Mouse (Mus musculus) kidney, postnatal 10 days (tissue): Measurements from ENCODE around the gene Ammecr1.

Source experiments
- DNase-seq: peaks from one replicate; pipeline ENCODE4 v3.0.0; 2021; ENCODE audit warnings: mixed read lengths

The Ammecr1 gene

DNA sequence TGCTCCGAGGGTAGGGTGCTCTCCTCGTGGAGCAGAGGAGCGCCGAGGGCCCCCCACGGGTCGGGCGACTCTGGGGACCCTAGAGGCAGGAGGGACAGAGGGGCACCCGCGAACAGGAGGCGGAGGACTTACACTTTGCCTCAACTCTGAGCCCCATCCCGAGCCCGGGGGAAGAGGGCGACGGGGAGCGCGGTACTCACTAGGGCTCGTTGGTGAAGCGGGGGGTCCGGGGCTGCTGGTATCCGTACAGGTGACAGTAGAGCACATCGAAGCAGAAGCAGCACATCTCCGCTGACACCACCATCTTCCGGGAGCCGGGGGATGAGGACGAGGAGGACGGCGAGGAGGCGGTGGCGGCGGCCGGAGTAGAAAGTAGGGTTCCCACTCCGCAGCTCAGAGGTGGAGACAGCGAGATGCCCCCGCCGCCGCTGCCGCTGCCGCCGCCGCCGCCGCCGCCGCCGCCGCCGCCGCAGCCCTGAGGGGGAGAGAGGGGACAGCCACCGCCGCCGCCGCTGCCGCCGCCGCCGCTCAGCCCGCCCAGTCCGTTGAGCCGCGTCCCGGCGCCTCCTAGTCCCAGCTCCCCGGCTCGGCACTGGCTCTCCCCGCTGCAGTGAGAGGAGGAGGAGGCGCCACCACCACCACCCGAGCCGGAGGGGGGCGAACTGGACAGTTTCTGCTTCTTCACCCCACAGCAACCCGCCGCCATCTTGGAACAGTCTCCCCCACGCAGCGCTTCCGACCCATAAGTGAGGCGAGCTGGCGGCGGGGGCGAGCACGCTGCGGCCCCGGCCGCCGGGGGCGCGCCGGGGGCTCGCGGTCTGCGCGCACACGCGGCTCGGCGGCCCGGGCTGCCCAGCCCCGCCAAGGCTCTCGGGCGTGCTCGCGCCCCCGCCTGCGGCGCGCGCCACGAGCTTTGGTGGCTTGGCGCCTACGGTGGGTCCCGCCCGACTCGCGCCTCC lies at the start of gene Ammecr1:
Gene Ammecr1, minus strand, starts transcription at position 721 of the 959 bp plus-strand sequence.
- DNase-seq: peak; percentile 85

DNA sequence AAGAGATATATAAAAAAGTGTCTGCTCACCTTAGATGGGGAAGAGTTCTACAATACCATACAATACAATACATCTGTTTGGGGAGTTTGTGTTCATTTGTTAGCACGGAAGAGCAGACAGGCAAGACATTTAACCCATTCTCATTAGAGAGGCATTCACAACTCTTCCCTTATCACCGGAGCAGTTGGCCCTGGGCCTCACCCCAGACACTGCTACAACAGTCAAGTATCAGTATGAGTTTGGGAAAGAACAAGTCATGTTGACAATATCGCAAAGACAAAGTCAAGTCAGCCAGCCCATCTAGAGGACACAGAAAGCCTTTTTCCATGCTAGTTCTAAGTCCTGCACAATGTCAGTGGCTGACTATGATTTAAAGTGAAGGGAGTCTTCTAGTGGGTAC lies 47.6 kb upstream of the Ammecr1 start:
- DNase-seq: no peak

DNA sequence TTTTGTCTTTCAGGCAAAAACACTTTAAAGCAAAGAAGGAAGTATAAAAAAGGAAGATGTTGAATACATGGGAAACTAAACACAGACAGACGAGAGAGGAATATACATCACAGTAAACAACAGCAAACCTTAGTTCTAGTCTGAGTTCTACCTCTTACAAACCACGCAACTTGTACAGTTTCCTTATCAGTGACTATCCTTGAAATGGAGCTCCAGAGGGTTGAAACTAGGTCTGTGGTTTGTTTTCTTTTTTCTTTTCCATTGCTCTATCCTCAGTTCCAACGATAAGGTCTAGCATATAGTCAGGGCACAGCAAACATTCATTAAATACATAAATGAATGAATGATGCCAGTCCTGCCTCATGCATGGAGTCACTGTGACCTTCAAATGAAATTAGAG lies 45.8 kb upstream of the Ammecr1 start:
- no peak for DNase-seq

DNA sequence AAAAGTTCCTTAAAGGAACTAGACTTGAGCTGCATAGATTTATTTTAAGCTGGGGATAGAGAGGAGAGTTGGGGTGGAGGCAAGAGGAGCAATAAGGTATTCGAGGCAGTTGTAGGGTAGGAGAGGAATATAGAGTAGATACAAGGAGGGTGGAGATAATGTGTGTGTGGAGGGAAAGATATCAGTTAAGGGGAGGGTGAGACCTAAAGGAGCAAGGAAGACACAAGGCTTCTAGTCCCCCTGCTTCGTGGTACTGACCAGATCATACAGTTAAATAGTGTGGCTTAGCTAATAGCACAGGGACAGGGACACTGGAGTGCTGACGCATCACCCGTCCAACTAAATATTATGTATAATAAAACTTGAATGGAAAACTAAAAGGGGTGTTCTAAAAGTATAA lies 45.3 kb upstream of the Ammecr1 start:
- no peak for DNase-seq

DNA sequence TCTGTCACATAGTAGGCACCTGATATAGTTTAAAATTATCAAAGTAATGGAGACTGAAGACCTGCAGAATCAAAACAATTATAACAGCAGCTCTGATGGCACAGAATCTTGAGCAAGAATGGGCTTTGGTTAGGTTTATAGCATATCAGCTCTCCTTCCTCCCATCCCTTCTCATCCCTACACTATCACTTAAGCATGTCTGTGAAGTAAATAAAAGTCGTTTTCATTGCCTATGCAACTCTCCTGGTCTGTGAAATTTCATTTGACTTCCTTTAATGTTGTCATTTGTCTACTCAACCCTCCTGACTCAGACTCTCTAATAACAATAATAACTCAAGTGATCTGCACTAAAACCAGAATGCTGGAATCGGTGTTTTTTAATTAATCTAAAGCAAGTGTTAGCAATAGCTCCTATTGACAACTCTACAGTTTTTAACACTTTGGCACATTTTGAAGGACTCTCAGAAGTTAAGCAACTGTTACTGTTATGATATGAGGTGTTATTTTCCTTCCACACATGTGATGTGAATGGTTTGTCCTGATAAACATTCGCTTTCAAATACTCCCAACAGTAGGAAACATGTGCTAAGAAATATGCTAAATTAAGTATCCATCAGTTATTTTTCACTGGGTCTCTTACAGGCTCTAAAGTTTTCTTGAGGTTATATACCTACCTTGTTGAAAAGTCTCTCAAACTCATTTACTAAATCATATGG lies 37.8 kb upstream of the Ammecr1 start:
- no peak for DNase-seq

DNA sequence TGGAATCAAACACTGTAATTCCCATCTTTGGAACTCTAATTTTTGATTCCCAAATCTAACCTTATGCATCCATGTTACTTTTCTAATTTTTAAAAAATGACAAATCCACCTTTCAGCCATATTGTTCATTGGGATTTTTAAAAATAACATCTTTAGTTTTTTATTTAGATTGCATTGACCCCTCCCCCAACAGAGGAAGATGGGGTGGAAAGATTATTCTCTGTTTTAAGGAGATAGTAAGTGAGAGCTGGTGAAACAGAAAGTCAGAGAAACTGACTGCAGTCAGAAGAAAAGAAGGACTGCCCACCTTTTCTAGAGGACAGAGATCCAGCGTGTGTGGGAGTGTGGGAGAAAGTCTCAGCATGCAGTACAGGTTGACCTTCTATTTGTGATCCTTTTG lies 30.7 kb upstream of the Ammecr1 start:
- no peak for DNase-seq

DNA sequence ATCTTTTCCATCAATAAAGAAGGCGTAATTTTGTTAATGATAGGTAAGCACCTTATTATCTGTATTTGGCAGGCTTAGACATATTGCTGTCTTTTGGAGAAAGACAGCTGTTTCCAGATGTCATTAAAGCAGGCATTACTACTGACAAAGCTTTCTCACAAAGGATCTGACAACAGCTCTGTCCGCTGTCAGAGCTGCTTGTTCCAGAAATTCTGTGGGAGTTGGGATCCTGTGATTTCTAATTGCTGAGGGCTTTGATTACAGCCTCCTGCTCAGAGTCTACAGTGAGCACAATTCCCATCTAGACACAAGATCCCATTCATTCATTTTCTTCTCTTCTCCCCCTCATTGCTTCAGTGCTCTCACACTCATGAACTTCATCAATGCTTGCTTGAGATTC lies 28.0 kb upstream of the Ammecr1 start:
- DNase-seq: no peak

DNA sequence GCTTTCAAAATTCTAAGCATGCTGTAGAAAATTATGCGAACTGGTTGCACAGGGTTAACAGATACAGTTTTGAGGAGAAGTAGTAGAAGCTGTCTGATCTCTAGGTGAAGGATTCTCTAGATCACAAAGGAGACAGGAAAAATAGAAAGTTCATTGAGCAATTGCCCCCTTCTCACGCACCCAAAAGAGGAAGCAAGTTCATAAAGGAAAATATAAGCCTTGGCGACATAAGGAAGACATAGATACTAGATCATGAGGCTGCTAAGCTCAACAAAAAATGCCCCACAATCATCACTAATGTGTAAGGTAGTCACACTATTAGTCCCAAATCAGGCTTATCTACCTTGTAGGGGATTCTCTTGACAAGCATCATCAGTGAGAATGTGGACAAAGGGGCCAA lies 17.6 kb upstream of the Ammecr1 start:
- DNase-seq: no peak

DNA sequence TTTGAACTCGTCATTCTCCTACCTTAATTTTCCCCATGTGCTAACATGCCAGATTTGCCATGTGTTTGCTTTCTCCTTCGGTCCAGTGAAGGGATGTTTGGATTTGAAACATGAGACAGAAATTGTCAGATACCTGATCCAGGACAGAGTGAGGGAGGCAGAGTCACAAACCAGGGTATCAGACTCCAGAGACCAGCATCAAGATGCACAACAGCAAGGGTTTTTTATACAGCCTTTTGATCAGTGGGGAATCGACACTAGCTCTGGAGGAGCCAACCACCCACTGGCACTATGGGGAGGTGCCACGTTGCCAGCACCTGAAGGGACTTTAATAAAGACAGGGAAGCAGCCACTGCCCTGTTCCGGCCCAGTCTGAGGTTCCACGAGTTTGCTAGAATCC lies 17.1 kb upstream of the Ammecr1 start:
- DNase-seq: no peak

DNA sequence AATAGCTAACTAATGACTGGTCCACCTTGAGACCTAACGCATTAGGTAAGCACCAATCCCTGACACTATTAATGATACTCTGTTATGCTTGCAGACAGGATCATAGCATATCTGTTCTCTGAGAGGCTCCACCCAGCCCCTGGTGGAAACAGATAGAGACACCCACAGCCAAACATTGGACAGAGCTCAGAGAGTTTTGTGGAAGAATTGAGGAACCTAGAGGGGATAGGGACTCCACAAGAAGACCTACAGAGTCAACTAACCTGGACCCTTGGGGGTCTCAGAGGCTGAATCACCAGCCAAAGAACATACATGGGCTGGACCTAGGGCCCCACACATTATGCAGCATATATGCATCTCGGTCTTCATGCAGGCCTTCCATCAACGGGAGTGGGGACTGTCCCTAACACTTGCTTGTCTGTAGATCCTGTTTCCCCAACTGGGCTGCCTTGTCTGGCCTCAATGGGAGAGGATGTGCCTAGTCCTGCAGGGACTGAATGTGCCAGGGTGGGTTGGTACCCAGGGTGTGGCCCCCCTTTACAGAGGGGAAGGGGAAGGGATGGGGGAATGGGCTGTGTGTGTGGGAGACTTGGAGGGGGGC lies 15.1 kb upstream of the Ammecr1 start:
- no peak for DNase-seq

DNA sequence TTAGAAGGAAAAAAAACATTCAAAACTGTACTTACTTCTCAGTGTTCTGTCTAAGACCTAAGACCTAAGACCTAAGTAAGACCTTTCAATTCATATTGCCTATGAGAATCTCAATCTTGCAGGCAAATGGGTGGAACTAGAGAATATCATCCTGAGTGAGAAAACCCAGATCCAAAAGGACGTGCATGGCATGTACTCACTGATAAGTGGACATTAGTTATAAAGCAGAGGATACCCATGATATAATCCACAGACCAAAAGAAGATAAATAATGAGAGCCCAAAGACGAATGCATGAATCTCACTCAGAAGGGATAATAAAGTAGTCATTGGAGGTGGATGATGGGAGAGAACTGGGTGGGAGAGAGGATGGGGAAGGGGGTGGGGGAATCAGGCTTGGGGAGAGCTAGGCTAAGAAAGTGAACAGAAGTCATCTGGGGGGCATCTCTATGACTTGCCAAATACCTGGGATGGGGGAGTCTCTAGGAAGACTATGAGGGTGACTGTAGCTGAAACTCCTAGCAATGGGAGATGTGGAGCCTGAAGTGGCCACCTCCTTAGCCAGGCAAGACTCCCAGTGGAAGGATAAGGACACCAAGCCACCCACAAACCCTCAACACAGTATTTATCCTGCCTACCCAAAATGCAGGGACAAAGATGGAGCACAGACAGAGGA lies 14.5 kb upstream of the Ammecr1 start:
- no peak for DNase-seq

DNA sequence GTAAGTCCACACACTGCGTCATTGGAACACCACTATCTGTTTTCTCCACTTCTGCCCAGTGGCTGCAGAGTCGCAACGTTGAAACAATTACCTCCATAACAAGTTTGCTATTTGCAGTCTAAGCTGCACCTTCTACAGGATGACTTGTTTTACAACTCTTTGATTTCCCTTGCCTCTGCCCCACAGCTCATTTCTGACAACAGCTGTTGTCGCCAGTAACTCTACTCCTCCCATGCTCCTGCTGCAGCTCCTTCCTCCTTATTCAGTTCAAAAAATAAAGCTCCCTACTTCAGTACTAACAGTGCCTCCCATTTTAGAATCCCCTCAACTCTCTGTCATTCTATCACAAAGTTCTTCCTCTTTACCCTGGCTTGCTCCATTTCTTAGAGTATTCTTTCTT lies 12.7 kb upstream of the Ammecr1 start:
- no peak for DNase-seq

DNA sequence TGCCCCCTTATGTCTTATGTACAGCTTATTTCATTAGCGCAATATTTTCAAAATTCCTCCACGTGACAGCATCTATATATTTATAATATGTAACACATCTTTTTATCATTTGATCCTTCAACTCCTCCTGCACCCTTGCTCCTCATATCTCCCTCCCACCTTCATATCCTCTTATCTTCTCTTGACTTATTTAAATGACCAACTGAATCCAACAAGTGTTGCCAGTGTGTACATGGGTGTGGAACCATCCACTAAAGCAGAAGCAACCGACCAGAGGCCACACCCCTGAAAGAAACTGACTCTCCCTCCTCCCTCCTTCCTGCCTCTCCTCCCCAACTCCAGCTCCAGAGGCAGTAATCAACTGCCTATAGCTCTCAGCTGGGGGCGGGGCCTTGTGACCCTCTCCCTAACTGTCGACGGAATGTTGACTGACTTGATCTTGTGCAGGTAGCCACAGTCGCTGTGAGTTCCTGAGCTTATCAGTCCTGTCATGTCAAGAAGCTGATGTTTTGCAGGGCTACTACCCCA lies 6.0 kb upstream of the Ammecr1 start:
- DNase-seq: no peak

DNA sequence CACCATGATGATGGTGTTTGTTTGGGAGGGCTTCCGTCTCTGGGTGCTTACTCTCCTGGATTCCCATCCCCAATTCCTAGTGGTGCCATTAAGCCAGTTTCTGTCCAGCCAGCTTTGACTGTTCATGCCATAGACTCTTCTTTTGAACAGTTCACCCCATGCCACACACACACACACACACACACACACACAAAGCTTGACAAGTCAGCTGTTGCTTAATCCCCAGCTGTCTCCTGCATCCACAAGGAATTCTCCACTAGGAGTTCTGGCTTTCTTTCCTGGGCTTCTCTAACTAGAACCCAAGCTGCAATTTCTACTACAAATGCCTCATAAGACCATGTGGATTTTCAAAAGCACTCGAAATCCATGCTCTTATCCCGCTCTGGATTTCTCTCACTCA lies 5.2 kb upstream of the Ammecr1 start:
- DNase-seq: no peak

DNA sequence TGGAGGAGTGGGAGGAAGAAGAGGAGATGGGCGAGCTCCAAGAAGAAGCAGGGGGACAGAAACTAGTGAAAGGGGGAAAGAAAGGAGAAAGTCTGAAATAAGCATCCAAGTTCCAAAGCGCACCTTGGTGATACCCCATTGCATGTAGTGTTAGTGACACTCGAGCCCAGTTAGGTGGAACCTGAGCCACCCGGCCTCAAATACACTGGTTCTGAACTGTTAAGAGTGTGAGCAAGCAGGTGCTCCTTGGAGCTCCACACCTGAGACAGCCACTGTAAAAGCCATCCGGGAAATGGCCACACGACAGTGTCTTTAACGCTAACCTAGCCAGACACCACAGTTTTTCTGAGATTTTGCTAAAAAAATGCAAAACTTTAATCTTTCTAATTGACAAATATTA lies 539 bp upstream of the Ammecr1 start:
- DNase-seq: peak; percentile 3

DNA sequence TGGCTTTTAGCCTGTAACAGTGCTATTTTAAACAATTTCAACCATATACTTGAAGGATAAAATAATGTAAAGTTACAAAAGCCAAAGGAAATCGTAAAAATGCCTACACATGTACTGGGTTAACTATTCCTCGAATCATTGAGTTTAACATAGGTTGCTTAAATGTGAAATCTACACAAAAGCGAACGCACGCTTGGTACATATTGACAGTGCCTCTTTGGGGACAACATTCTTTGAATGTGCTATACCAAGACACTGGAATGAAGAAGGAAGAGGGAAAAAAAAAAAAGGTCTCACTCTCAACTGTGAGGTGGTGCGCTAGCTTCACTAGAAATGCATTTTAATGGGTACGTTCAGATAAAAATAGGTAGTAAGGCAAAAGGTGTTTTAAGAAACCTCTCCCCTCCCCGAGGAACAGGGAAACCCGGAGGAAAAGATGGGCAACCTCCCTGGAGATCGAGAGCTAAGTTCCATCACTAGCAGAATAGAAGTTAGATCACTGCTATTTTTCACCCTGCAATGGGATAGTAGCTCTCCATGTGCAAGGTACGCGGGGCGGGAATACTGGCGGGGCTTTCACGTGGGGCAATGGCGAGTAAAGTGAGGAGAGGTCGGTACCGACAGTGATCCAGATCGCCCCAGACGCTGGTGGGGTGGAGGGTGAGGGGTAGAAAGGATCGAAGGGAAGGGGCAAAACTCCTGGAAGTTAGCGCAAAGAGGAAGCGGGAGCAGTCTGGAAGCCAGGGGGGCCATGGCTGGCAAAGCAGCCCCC lies 1.1 kb downstream of the Ammecr1 start:
- DNase-seq: peak; percentile 13

DNA sequence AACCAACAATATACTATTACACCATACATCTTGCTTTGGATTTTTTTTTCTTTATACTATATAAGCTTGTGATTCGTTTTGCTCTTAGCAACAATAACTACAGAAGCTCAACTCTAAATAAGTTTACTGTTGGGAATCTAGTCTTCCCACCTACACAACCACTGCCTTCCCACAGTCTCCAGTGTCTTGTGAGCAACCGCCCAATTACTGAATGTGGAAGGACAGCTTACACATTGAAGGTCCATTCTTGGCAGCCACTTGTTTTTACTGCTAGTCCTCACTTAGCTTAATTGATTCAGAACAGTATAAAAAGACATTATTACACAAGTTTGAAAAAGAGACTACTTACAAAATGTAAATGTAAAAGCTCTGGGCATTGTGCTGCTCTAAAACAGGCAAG lies 6.1 kb downstream of the Ammecr1 start:
- no peak for DNase-seq

DNA sequence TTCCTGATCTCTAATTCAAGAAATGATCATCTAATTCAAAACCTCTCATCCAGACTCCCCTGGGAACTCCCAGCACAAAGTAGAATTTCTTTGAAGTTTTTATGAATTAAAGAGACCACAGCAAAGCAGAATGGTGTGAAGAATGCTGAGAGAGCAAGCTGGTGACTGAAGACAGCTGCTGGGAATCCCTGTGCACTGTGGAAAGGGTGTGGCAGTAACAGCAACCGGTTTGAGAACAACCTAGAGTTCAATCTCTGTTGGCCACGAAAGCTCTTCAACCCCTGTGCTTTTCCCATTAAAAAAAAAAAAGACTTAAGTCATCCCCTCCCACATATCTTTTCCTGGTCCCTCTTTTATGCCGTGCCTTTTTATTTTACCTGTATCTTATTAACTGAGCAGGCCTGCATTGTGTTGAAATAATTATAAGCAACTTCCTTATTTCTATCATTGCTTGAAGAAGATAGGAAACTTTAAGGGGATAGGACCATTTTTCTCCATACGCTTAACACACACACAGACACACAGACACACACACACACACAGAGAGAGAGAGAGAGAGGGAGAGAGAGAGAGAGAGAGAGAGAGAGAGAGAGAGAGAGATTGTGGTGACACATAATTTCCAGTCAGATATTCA lies 6.7 kb downstream of the Ammecr1 start:
- no peak for DNase-seq

DNA sequence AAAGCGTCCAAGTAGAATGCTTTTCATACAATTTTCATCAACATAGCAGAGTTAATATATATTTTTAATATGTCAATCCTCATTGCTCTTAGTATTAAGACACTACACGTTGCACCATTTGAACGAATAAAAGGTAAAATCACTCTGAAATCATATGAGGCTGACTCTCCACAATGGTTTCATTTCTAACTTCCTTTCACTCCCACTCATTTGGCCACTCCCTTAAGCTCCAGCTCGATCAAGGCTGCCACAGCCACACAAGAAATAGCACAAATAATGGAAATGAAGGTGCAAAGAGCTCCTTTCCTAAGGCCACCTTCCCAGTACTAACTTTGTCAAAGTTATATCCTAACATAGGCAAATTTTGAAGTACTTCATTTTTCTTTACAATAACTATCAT lies 38.1 kb downstream of the Ammecr1 start:
- no peak for DNase-seq

DNA sequence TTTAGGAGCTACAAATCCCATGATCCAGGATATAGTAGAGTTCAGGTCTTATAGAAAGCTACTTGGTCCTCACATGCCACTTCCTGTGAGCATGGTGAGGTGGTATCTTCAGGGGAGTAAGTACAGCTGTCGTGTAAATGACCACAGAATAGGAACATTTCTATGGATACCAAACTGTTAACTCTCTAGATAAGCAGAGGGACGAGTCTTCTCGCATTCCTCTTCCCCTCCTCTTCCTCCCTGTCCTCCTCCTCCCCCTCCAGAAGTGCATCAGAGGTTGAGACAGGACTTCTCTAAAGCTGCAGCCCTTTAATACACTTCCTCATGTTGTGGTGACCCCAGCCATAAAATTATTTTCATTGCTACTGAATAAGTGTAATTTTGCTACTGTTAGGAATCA lies 49.1 kb downstream of the Ammecr1 start:
- DNase-seq: no peak

DNA sequence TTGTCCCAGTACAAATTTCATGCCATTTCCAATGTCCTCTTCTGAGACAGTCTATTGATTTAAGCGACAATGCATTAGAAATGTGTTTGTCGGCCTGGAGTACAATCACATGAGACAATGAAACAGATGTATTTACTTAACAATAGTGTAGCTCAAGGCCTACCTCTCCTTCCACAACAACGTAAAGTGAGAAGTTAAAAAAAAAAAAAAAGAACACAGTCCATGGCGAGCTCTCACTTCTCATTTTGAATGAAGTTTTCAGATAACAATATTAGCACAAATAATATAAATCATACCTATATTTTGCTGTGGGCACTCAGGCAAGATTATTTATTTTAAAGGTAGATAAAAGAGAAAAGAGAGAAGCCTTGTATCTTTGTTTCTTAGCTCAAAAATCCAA lies 49.8 kb downstream of the Ammecr1 start:
- no peak for DNase-seq

DNA sequence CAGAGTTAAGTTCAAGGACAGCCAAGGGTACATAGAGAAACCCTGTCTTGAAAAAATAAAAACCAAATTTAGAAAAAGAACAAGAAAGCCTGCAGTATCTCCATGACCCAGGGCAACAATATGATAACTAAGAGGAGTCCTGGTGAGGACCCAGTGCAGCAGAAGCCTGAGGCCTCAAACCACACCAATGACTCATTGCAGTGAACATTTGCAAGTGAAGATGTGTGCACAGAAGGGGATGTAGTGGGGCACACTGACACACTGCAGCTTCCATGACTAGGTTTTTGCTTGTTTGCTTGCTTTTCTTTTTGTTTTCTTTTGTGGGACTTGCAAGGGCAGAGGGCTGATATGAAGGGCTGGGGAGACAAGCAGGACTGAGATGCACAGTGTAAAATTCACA lies 52.3 kb downstream of the Ammecr1 start:
- no peak for DNase-seq
